Mouse (Mus musculus) spleen, postnatal 10 days (tissue): Measurements from ENCODE around the gene B3gnt4.

Experiments used
- DNase-seq, 2 experiments: peaks; one replicate each; pipeline ENCODE4 v3.0.0; 2021 to 2022; ENCODE audit warnings: low spot score in 2 of 2

B3gnt4 gene

DNA sequence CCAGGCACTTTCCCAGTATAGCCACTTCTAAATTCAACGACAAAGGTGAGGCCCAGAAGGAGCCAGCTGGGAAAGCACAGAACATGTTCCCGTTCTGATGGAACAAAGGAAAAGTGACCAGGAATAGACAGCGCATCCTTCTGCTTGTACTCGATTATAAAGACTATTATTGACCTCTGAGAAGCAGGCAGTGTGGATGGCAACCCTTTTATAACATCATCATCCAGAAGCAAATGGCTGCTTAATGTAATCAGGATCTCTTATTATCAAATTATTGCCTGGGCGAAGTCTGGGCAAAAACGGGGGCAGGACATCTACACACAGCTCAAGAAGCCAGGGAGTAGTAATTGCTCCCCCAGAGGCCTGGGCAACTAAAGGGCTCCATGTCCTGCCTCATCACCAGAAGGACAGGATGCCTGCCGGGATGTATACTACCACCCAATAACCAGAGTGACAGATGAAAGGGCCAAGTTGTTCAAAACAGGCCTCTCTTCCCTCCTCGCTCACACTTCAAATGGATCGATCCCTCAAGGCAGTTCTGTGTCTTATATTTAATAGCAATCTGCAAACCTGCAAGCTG, 15.7 kb downstream of the B3gnt4 start:
- peak in 1 of 2 experiments; percentile 3 for DNase-seq

GRCm38 (mm10) chr5:123528641-123529040, 18.4 kb downstream of the B3gnt4 start:
- DNase-seq, result peak in 1 of 2 experiments; percentile 8

- no peak for DNase-seq
Measured at GRCm38 (mm10) chr5:123530056-123530455, 19.8 kb downstream of the B3gnt4 start.

DNA sequence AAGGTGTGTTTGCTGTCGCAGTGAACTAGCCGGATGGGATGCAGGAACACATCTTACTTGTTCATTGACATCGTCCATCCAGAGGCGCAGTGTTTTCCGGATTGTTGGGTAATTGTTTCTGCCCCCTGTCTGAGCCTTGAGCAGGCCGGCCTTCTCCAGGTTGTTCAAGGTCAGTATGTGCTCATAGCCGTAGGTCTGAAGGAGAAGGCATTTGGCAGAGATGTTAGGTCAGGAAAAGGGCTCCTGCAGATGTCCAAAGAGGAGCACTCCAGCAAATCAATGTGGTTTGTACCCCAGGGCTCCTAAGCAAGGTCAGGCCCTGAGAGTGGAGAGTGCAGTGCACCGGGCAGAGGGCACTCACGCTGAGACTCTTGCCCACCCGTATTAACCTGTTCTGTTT, 23.5 kb downstream of the B3gnt4 start:
- DNase-seq, result no peak

GRCm38 (mm10) chr5:123555693-123556092, 45.4 kb downstream of the B3gnt4 start:
- peak in 1 of 2 experiments; percentile 10 for DNase-seq

DNA sequence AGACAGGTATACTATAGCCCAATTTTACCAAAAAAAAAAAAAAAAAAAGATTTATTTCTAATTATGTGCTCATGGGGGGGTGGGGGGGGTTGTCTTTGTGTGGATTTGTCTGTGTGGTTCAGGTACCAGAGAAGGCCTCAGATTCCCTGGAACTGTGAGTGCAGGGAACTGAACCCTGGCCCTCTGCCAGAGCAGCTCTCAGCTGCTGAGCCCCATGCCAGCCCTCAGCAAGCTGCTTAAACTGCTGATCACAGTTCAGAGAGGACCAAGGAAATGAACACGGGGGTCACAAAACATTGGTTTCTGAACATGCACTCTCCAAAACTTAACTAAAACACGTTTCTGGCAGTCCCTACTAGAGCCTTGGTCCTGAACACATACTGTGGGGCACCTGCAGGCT, 46.2 kb downstream of the B3gnt4 start:
- DNase-seq, result peak in 1 of 2 experiments; percentile 9

GRCm38 (mm10) chr5:123559588-123559987, 49.3 kb downstream of the B3gnt4 start:
- peak in 1 of 2 experiments; percentile 10 for DNase-seq

- DNase-seq, result peak in 1 of 2 experiments; percentile 4
Measured at GRCm38 (mm10) chr5:123561128-123561527, 50.9 kb downstream of the B3gnt4 start.
